In genomic region chr12:91745758-91746290, GRCm38 (mm10) we compare ENCODE assay signal across 8 mouse cellular contexts. TPM values are rescaled to one million over a fixed set of nuclear protein-coding genes. Genes with fewer than 3 reads are reported as not detected.
DNase-seq lines count a peak whose midpoint lies in the region; ATAC-seq and TF ChIP-seq lines count a peak whose summit lies in the region.

No protein-coding gene starts in this region.

- peaks cover 39% of the 10 kb centered on the region for H3K4me1 ChIP-seq in forebrain, embryonic 13.5 days
- peaks cover 10% of the 10 kb centered on the region for H3K4me1 ChIP-seq in kidney, embryonic 16.5 days (ENCODE audit: insufficient read depth, low read length)

- peak; percentile 37 for DNase-seq in ovary, adult 18-20 months (ENCODE audit: low spot score)
- no peak for DNase-seq in ovary, postnatal 10 days (ENCODE audit: low spot score)
- DNase-seq in mesoderm, embryonic 11.5 days (ENCODE audit: low read depth, low spot score): peak; percentile 48
- DNase-seq in layer of hippocampus, adult 2 months (ENCODE audit: low spot score in 2 of 2): no peak
- no peak for DNase-seq in adrenal gland, postnatal 25 days

- H3K36me3 ChIP-seq in forebrain, embryonic 13.5 days (ENCODE audit: poor library complexity, severe bottlenecking): peaks cover 14% of the 10 kb centered on the region; the same call in 1 of the 2 replicates
- H3K36me3 ChIP-seq in kidney, embryonic 16.5 days (ENCODE audit: insufficient read depth, low read length): no peaks in the 10 kb centered on the region

- no peaks in the 10 kb centered on the region for H3K9me3 ChIP-seq in forebrain, embryonic 13.5 days (replicated peaks)
- H3K9me3 ChIP-seq in kidney, embryonic 16.5 days (ENCODE audit: low read length): no peaks in the 10 kb centered on the region

- WGBS in forebrain, embryonic 13.5 days: 51% methylated on average over 11 of the region's 11 CpGs
- 43% methylated on average over 11 of the region's 11 CpGs for WGBS in kidney, embryonic 16.5 days

- H3K27ac ChIP-seq in forebrain, embryonic 13.5 days: no peak overlapping the region
- H3K27ac ChIP-seq in kidney, embryonic 16.5 days (ENCODE audit: low read length): 0 out of 2 replicates have a peak overlapping the region, but pooled peaks have one; percentile 13
- H3K27ac ChIP-seq in layer of hippocampus, adult 2 months: no peak overlapping the region

- peak; percentile 52 for ATAC-seq in forebrain, embryonic 13.5 days
- peak; percentile 75 for ATAC-seq in kidney, embryonic 16.5 days (ENCODE audit: low FRiP score, low TSS enrichment)
- ATAC-seq in monocyte, adult 5-6 weeks (replicated peaks; ENCODE audit: insufficient number of reproducible peaks, low FRiP score, low TSS enrichment, poor library complexity, severe bottlenecking): no peak

- H3K4me3 ChIP-seq in forebrain, embryonic 13.5 days: no peak overlapping the region
- no peak overlapping the region for H3K4me3 ChIP-seq in kidney, embryonic 16.5 days (ENCODE audit: low read length)
- H3K4me3 ChIP-seq in layer of hippocampus, adult 2 months: no peak overlapping the region

- H3K27me3 ChIP-seq in forebrain, embryonic 13.5 days: no peaks in the 10 kb centered on the region
- H3K27me3 ChIP-seq in kidney, embryonic 16.5 days (ENCODE audit: insufficient read depth, low read length): no peaks in the 10 kb centered on the region

- no peak overlapping the region for H3K4me2 ChIP-seq in forebrain, embryonic 13.5 days
- no peak overlapping the region for H3K4me2 ChIP-seq in kidney, embryonic 16.5 days (replicated peaks; ENCODE audit: low read depth, low read length)

- no peak overlapping the region for H3K9ac ChIP-seq in forebrain, embryonic 13.5 days
- H3K9ac ChIP-seq in kidney, embryonic 16.5 days (replicated peaks; ENCODE audit: low read length): no peak overlapping the region

- no peak for TF ChIP-seq CTCF in layer of hippocampus, adult 2 months (conservative IDR thresholded peaks at IDR 0.05)

RNA-seq across cellular contexts. Expression of gene Ston2, which starts 42.4 kb away (rescaled TPM):
- 10.5 and 13.2 TPM in 2 replicates for polyA plus RNA-seq in forebrain, embryonic 13.5 days (2015; fragmentation: Nextera tagmentation; extraction: Ambion mirVana)
- polyA plus RNA-seq in kidney, embryonic 16.5 days (2015; fragmentation: Nextera tagmentation; extraction: Ambion mirVana): 11.0 TPM in 2 replicates
- 10 to 100 TPM; 33.4 to 34.7 TPM for total RNA-seq in layer of hippocampus, adult 2 months (2021)
- 7.3 and 11.5 TPM in 2 replicates for total RNA-seq in adrenal gland, postnatal 25 days (2021)
- total RNA-seq in monocyte, adult 5-6 weeks (2017): 8.6 to 25.7 TPM (median 13.4 TPM) in 3 replicates

Comparison
In these comparisons a context has a peak if more than half of its experiments do, and no peak if none do; other contexts are left out.
1. DNase-seq: peak in ovary, adult 18-20 months (single experiment) and mesoderm, embryonic 11.5 days (single experiment); none in ovary, postnatal 10 days (single experiment), layer of hippocampus, adult 2 months (0 of 2) and adrenal gland, postnatal 25 days (single experiment).